Mouse (Mus musculus) frontal cortex, postnatal 25 days (tissue): ENCODE data around the gene Nlgn1.
"Not testable (repeated sequence)": the region's sequence is repeated elsewhere in the genome, so short reads cannot be mapped to it uniquely, and the experiment has no call there.

Experiments
- DNase-seq, 2 experiments: peaks; one replicate each; pipeline ENCODE4 v3.0.0; 2022; ENCODE audit warnings: low spot score in 2 of 2

The Nlgn1 gene

DNA sequence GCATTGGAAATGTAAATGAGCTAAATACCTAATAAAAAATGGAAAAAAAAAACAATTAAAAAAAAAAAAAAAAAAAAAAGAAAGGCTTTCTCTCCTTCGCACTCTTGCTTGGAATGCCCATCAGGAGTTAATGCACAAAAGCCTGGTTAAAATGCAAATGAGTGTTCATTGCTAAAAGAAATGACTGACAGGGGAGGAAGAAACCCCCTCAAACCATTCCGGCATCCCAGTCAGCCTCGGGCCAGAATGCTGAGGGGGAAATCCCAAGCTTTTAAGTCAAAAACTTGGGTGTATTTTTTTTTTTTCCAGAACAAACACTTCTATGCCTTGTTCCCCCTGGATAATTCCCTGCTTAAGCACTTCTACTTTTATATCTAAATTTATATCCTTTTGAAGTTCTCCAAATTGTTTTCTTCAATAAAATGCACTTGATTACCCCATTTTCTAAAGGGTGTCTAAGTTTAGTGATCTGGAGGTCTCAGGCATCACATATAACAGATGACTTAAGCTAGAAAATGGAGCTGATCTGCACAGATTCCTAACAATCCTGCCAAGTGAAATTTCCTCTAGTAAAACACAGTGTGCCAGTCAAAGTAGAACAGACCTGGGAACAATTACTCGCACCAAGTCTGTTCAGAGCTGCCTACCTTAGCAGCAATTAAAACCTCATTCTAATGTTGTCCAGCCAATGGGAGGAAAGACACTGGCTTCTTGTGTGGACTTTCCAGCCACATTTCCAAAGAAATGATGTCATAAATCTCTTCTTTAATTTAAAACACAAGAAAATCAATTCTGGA, 686.2 kb downstream of the Nlgn1 start:
- DNase-seq: no peak

DNA sequence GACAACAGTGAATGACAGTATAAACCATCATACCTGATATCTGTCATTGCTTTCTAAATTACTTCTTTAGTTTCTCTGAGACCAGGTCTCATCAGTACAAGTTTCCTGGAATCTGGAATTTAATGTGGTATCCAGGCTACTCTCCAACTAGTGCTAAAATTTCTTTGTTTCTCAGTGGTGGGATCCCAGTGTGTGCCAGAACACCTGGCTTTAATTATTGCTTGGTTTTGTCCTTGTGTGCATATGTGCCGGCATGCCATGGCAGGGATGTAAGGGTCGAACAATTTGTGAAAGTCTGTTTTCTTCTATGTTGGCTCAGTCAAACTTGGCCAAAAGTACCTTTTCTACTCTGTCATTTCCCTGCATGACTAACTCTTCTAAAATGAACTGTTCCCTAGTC, 703.1 kb downstream of the Nlgn1 start:
- DNase-seq: no peak

DNA sequence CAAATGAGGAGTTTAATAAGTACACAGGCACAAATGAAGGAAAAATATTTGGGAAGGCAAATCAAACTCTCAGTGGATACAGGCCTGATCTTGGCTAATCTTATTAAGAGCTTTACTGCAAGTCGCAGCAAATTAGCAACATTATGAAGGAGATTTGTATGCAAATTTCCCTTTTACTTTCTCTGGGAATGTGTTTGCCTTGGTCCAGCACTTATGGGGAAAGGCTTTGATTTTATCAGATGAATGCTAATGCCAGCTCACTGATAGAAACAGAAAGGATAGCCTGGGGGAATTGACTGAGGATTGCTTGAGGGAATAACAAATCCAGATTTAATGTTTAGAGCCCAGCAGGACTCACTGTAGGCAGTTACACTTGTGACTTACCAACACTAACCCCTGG, 725.7 kb downstream of the Nlgn1 start:
- DNase-seq: no peak

DNA sequence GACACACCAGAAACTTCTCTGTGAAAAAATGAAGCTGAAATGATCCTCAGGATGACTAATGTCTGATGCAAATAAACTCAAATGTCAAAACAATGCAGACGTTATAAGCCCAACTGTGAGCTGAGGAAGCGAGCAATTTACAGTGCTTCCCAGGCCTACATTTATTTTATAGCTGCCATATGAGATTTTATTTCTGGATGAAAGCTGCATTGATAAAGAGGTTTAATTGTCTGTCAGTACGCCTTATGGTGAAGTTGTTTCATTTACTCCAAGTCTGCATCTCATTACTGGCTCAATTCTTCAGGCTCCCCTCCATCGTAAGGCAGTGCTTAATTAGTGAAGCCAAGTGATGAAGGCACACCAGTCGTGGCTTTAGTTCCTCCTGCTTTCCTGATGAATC, 734.7 kb downstream of the Nlgn1 start:
- DNase-seq: no peak

DNA sequence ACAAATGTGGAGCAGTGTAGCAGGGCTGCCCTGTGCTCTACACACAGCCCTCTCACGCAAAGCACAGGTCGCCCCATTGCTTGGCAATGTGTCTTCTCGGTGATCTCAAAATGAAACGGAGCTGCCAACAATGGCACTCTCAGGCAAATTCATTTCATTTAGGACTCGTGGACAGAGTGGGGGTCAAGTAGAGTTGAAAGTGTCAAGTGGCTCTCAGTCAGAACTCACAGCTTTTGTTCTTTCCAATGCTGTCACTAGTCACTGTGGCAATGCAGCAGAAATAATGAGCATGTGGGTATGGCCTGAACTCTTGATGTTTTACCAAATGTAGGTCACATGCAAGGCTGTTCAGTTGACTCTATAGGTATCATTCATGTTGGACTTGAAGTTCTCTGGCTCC, 756.7 kb downstream of the Nlgn1 start:
- DNase-seq: no peak

DNA sequence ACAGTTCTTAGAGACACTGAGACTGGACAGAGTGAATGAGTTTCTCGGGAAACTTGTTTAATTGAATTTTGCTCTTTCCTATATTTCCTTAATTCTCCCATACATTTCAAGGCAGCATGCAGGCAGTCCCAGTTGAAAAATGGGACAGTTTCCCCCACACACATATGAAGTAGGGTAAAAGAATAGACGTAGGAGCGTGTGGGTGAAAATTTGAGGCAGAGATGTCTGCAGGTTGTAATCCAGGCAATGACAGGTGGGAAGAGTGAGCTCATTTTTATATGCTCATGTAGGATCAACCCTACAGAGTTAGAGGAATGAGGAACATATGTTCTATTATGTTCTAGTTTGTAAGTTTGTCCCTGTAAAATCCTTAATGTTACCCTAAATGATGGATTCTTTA, 757.4 kb downstream of the Nlgn1 start:
- no peak for DNase-seq

DNA sequence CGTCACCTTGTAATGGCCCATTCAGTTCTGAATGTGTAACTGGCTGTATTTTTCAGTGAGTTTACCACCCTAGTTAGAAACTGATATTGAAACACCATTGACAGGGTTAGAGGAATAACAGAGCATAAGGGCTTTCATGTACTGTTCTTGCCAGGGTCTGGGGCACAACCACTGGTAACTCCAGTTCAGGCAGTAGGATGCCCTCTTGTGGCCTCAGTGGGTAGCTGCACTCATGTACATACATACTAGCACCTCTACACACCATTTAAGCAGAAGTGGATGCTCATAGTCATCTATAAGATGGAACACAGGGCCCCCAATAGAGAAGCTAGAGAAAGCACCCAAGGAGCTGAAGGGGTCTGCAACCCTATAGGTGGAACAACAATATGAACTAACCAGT, 773.7 kb downstream of the Nlgn1 start:
- not testable (repeated sequence) for DNase-seq

DNA sequence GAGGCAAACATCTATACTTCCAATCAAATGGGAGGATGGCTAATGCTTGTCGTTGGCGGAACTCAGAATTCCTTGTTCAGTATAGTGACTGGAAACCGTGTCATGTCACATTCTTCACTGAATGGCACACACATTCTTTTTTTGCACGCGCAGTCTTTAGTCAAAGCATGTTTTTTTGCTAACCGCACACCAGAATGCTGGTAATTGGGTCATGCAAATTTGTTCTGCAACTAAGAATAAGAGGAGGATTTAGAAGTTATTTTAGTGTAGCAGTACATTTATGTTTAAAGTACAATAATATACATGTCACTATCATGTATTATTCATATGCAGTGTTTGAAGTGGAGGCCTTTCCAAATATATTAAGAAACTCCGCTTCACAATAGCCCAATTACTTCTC, 783.2 kb downstream of the Nlgn1 start:
- not testable (repeated sequence) for DNase-seq

DNA sequence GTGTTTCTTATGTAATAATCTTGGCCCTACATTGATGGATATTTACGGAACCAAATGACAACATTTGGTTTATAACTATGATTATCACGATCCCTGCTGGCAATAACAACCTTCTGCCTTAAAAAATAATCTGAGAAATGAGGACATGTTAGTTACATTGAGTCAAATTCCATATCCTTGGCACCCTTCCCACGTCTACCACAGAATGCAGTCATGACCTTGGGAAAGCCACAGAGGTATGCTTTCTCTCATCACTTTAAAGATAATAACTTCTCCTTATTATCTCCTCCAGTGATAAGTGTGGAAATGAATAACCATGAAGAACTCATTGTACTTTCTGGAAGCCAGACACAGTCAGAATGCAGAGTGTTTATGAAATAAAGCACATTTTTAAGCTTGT, 808.0 kb downstream of the Nlgn1 start:
- DNase-seq: not testable (repeated sequence)

DNA sequence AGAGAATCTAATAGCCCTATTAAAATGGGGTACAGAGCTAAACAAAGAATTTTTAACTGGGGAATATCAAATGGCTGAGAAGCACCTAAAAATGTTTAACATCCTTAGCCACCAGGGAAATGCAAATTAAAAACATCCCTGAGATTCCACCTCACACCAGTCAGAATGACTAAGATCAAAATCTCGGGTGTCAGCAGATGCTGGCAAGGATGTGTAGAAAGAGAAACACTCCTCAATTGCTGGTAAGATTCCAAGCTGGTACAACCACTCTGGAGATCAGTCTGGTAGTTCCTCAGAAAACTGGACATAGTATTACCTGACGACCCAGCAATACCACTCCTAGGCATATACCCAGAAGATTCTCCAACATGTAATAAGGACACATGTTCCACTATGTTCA, 869.2 kb downstream of the Nlgn1 start:
- DNase-seq: no peak

DNA sequence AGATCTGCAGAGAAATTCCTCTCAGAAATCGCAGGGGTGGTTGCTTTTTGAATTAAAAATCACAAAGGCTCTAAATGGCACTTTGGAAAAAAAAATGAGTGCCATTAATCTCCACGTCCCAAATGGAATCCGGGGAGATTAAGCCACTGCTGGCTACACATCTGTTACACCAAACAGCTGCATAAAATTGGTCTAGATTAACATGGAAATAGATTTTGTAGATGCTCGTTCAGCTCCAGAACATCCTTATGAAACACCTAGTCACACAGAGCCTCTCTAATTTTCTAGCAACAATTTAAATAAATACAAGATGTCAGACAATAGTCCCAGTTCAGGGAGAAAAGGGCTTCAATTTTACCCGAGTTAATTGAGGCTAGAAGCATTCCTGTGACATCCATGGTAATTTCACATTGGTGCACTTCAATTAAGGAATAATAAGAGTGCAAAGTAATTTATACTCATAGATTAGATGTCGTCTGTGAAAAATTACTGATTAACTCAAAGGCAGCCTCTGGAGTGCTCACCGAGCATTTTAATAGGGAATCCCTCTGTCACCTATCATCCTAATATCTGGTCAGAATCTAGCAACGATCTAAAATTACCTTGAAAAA, 875.9 kb downstream of the Nlgn1 start:
- no peak for DNase-seq

DNA sequence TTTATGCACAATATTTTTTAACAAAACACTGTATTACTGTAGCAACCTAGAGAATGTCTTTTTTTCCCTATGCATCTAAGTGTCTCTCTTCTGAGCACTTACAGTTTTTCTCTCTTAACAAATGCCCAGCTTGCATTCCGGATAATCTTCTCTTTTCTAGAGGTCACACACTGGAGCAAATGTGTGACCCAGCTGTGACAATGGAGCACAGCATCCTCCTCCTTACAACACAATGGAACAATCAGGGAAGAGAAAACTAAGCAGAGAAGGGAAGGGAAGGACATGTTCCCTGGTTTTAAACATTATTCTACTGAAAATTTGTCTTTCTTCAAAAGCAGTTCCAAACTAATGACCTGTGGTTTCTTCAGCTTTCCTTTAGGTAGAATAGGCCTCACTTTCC, 879.9 kb downstream of the Nlgn1 start:
- DNase-seq: no peak

DNA sequence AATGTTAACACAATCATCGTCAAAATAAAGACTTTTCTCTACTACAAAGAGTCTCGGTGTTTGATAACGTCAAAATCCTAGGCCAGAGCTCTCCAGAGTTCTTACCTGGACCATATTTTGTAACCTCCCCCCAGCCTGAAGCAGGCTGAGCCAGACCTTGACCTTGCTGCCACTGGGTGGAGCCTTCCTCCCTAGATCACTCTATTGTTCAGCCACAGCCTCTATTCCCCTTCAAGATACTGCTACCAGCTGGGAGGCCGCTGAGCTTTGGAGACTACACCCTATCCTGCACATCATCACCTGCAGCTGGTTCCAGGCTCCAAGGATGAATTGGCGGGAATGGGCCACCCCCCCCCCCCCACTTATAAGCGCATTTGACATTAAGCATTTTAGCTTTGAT, 881.8 kb downstream of the Nlgn1 start:
- DNase-seq: no peak

DNA sequence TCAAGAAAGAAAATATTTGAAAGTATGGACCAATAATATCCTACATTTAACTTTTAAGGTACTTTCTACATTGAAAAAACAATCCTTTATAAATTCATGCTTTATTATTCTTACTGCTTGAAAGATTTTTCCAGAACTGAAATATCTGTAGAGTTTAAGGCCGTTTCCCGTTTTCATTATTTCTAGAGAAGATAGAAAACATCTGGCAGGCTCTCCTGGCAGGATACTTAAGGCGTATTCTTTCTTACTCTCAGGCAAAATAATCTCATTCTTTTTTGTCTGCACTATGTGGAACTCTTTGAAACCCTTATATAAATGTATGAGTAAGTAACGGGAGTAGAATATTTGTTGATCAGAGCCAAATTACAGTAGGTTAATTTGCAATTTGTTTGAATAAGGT, 882.9 kb downstream of the Nlgn1 start:
- no peak for DNase-seq

DNA sequence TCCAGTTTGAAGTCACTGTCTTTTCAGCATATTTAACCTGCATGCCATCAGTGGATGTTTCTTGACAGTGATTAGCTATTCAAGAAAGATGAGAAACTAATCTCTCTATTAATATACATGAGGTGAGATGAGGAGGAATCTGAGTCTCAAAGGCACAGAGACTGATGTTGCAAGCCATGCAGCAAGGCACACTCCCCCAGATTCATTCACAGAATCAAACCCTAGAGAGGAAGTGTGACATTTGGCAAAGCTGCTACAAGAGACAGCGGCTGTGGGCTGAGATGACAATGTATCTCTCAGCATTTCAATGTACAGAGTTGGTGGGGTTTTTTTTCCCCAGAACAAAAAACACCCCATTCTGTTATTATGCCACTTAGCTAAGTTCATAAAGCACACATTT, 885.1 kb downstream of the Nlgn1 start:
- DNase-seq: no peak

DNA sequence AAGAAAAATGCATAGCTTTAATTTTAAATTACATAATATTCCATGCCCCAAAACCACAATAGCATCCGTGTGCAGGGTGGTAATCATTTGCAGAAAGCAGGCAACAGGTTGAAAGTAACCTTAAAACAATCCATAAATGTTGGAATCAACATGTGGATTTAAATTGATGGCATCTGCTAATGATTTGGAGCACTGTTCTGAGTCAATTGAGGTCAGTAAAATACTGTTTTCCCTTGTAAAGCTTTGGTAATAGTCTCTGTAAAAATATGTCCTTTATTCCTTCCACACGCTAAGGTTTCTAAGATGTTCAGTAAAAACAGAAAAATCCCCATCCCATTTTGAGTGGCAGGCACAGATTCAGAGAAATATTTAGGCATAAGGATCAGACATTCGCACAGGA, 888.6 kb downstream of the Nlgn1 start:
- DNase-seq: no peak

DNA sequence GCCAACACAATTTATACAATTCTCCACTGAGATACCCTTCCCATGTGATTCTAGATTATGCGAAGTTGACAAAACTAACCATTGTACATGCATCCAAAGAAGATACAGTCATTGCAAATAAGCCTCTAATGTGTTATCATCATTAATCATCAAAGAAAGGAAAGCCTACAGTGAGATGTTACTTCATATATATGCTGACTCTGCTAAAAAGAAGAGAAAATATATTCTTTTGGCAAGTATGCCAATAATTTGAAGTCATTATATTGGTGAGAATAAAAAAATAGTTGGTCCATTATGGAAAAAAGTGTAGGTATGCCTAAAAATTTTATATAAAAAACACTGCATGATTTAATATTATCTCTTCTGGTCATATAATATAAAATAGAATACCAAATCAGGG, 889.6 kb downstream of the Nlgn1 start:
- DNase-seq: no peak

DNA sequence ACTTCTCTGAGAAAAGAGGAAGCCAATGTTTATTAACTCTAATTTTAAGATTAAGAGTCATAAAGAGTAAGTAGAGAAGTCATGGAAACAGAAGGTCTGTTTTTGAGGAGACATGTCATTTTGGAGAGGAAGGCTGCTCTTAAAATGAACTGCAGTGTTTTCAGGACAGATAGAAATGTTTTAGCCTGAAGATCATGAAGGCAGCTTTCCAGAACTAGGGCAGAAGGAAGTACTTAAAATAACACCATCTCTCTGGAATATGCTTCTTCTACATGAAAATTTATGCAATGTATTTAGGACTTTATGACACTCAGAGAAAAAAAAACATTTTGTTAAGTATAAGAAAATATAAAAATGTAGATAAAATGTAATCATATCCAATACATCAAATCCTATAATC, 905.3 kb downstream of the Nlgn1 start:
- no peak for DNase-seq

DNA sequence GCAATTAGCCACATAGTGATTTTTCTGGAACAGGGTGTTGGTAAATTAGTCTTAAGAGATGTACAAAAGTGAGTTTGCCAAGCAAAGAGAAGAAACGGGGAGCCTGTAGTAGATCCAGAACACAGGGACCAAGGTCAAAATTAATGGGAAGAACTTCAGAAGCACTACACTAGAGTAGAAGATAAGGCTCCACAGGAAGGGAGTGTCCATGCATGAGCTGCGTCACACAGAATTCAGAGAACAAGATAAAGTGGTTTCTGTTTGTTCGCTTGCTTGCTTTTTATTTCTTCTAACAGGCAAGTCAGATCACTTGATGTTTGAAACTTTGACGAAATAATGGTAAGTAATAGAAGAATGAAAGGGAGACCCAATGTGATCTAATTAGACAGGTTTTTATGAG, 920.3 kb downstream of the Nlgn1 start:
- no peak for DNase-seq
